Mouse (Mus musculus): ENCODE measurements around the gene Fam110a.

DNA sequence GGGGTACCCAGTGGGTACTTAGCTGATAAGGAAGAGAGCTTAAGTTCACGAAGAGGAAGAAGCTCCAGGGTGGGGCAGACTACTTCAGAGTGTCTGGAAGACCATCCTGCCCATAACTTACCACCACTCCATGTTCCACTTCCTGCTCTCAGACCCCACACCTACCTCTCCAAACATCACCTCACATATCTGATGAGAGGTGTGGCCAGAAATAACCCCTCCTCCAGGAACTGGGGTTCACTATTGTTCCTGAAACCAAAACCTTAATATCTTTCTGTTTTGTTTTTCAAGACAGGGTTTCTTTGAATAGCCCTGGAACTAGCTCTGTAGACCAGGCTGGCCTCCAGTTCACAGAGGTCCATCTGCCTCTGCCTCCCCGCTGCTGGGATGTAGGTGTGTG is 12.2 kb downstream of the Fam110a start:
- no peak for TF ChIP-seq EP300 (IDR thresholded peaks at IDR 0.05)
- no peak for TF ChIP-seq CTCF (IDR thresholded peaks at IDR 0.05)
